Mouse (Mus musculus) hindbrain, embryonic 15.5 days (tissue): Measurements from ENCODE around the gene Rps8. TPM values are rescaled to one million over a fixed set of nuclear protein-coding genes. Genes with fewer than 3 reads are reported as not detected.
"Not testable (repeated sequence)": the region's sequence is repeated elsewhere in the genome, so short reads cannot be mapped to it uniquely, and the experiment has no call there.

ENCODE experiments used
- ATAC-seq: fragments of 200-750 bp; cut with Nextera tagmentation; 2 replicates; pipeline ENCODE4 v1.8.0; 2017; ENCODE audit warnings: low read depth, moderate number of reproducible peaks, moderate TSS enrichment; ENCODE audit not compliant: low FRiP score
- H3K27ac ChIP-seq: fragments of 300-500 bp; sonication (generic); replicated peaks from 2 replicates; pipeline ENCODE4 v1.5.1; 2015; ENCODE audit warnings: mild to moderate bottlenecking, inconsistent platforms
- H3K27me3 ChIP-seq: fragments of 300-500 bp; sonication (generic); 2 replicates; pipeline ENCODE4 v1.6.1; 2015; ENCODE audit warnings: control low read depth, inconsistent platforms
- H3K36me3 ChIP-seq: fragments of 300-500 bp; sonication (generic); 2 replicates; pipeline ENCODE4 v1.6.1; 2015; ENCODE audit warnings: control low read depth, inconsistent platforms
- H3K4me1 ChIP-seq: fragments of 300-500 bp; sonication (generic); replicated peaks from 2 replicates; pipeline ENCODE4 v1.6.1; 2015; ENCODE audit warnings: control low read depth, inconsistent platforms
- H3K4me2 ChIP-seq: fragments of 300-500 bp; sonication (generic); 2 replicates; pipeline ENCODE4 v1.6.1; 2015; ENCODE audit warnings: moderate library complexity, mild to moderate bottlenecking, inconsistent platforms
- H3K4me3 ChIP-seq: fragments of 300-500 bp; sonication (generic); 2 replicates; pipeline ENCODE4 v1.5.1; 2015; ENCODE audit warnings: mild to moderate bottlenecking, inconsistent platforms
- H3K9ac ChIP-seq: fragments of 300-500 bp; sonication (generic); 2 replicates; pipeline ENCODE4 v1.6.1; 2015; ENCODE audit warnings: inconsistent platforms
- H3K9me3 ChIP-seq: fragments of 300-500 bp; sonication (generic); 2 replicates; pipeline ENCODE4 v1.6.1; 2016; ENCODE audit warnings: control low read depth, inconsistent platforms
- WGBS: fragments of 180-500 bp; shearing (Covaris S2); methylation state at CpG from one replicate; pipeline ENCODE4 v1.1.7; 2015; 5-methylcytosine and 5-hydroxymethylcytosine counted together
- polyA plus RNA-seq: library from polyadenylated mRNA; unstranded; fragments of >200 nt; fragmentation: Nextera tagmentation; extraction: Ambion mirVana; gene quantifications from 2 replicates; pipeline ENCODE4 v1.2.1, GENCODE M21; 2015

Gene Rps8
- polyA plus RNA-seq: 468 and 502 TPM in 2 replicates

GRCm38 (mm10) chr4:117155792-117156355 is at the start of gene Rps8:
Gene Rps8, minus strand, starts transcription at chr4:117156243.
- peak within 1 kb of the TSS; percentile 91 for H3K27ac ChIP-seq
- ATAC-seq: peak; percentile 95
- H3K9me3 ChIP-seq: no peaks in the 10 kb centered on the region
- H3K4me3 ChIP-seq: peak within 1 kb of the TSS; percentile 72
- H3K9ac ChIP-seq: peak within 1 kb of the TSS; percentile 84
- H3K27me3 ChIP-seq: no peaks in the 10 kb centered on the region
- under 1% methylated on average over 52 of the region's 52 CpGs for WGBS
- peaks cover 25% of the 10 kb centered on the region for H3K4me1 ChIP-seq
- H3K36me3 ChIP-seq: peaks cover 33% of the 10 kb centered on the region
- peak within 1 kb of the TSS; percentile 90 for H3K4me2 ChIP-seq

GRCm38 (mm10) chr4:117202992-117203354 is 46.9 kb upstream of the Rps8 start:
- H3K4me2 ChIP-seq: peak overlapping the region; percentile 59; the same call in 1 of the 2 replicates
- ATAC-seq: no peak

GRCm38 (mm10) chr4:117202046-117202991 is 46.3 kb upstream of the Rps8 start:
- Histone ChIP-seq H3K27me3 (no peaks in the 10 kb centered on the region), H3K27ac (peak overlapping the region; percentile 53), H3K4me1 (peaks cover 6% of the 10 kb centered on the region), H3K4me2 (peak overlapping the region; percentile 59), H3K4me3 (peak overlapping the region; percentile 31), H3K9me3 (no peaks in the 10 kb centered on the region), H3K36me3 (no peaks in the 10 kb centered on the region), H3K9ac (peak overlapping the region; percentile 38)
- WGBS: 2% methylated on average over 25 of the region's 25 CpGs
- peak; percentile 65 for ATAC-seq

More at GRCm38 (mm10) chr4:117202992-117203354, 46.9 kb upstream of the Rps8 start:
- no peaks in the 10 kb centered on the region for H3K9me3 ChIP-seq
- peaks cover 6% of the 10 kb centered on the region for H3K4me1 ChIP-seq
- 72% methylated on average over 4 of the region's 4 CpGs for WGBS
- H3K4me3 ChIP-seq: no peak overlapping the region
- no peak overlapping the region for H3K27ac ChIP-seq
- no peaks in the 10 kb centered on the region for H3K27me3 ChIP-seq
- H3K9ac ChIP-seq: no peak overlapping the region
- no peaks in the 10 kb centered on the region for H3K36me3 ChIP-seq

- ATAC-seq: no peak
- Histone ChIP-seq H3K4me1 (0 out of 2 replicates have a peak, but pooled peaks cover 3% of the 10 kb centered on the region), H3K27me3 (no peaks in the 10 kb centered on the region), H3K27ac (no peak overlapping the region), H3K36me3 (no peaks in the 10 kb centered on the region), H3K4me2 (no peak overlapping the region), H3K4me3 (no peak overlapping the region), H3K9ac (no peak overlapping the region), H3K9me3 (no peaks in the 10 kb centered on the region)
- WGBS: 96% methylated on average over 14 of the region's 14 CpGs
Measured at GRCm38 (mm10) chr4:117191804-117192203, 35.8 kb upstream of the Rps8 start.

GRCm38 (mm10) chr4:117190660-117191059 is 34.6 kb upstream of the Rps8 start:
- H3K4me3 ChIP-seq: no peak overlapping the region
- 0 out of 2 replicates have a peak, but pooled peaks cover 3% of the 10 kb centered on the region for H3K4me1 ChIP-seq
- WGBS: 75% methylated on average over 7 of the region's 7 CpGs
- no peak overlapping the region for H3K4me2 ChIP-seq
- no peak overlapping the region for H3K9ac ChIP-seq
- ATAC-seq: no peak
- H3K9me3 ChIP-seq: no peaks in the 10 kb centered on the region
- no peaks in the 10 kb centered on the region for H3K27me3 ChIP-seq
- H3K36me3 ChIP-seq: no peaks in the 10 kb centered on the region
- H3K27ac ChIP-seq: no peak overlapping the region

- 1% methylated on average over 9 of the region's 9 CpGs for WGBS
- Histone ChIP-seq H3K9ac (peak overlapping the region; percentile 61), H3K4me2 (peak overlapping the region; percentile 58), H3K27me3 (no peaks in the 10 kb centered on the region), H3K4me3 (peak overlapping the region; percentile 31), H3K9me3 (no peaks in the 10 kb centered on the region), H3K4me1 (0 out of 2 replicates have a peak, but pooled peaks cover 3% of the 10 kb centered on the region), H3K36me3 (no peaks in the 10 kb centered on the region), H3K27ac (peak overlapping the region; percentile 84)
- ATAC-seq: peak; percentile 90
Measured at GRCm38 (mm10) chr4:117189856-117190543, 34.0 kb upstream of the Rps8 start.

GRCm38 (mm10) chr4:117189382-117189855 is 33.4 kb upstream of the Rps8 start:
- H3K9ac ChIP-seq: peak overlapping the region; percentile 61
- H3K4me3 ChIP-seq: peak overlapping the region; percentile 31
- ATAC-seq: peak; percentile 74; the same call in 1 of the 2 replicates
- H3K4me1 ChIP-seq: 0 out of 2 replicates have a peak, but pooled peaks cover 3% of the 10 kb centered on the region
- peak overlapping the region; percentile 58 for H3K4me2 ChIP-seq
- no peaks in the 10 kb centered on the region for H3K36me3 ChIP-seq
- under 1% methylated on average over 16 of the region's 16 CpGs for WGBS
- no peaks in the 10 kb centered on the region for H3K27me3 ChIP-seq
- H3K27ac ChIP-seq: peak overlapping the region; percentile 84
- no peaks in the 10 kb centered on the region for H3K9me3 ChIP-seq

- Histone ChIP-seq H3K9ac (no peak overlapping the region), H3K27me3 (no peaks in the 10 kb centered on the region), H3K4me2 (peak overlapping the region; percentile 58), H3K27ac (peak overlapping the region; percentile 84), H3K36me3 (no peaks in the 10 kb centered on the region), H3K9me3 (no peaks in the 10 kb centered on the region), H3K4me3 (peak overlapping the region; percentile 31), H3K4me1 (0 out of 2 replicates have a peak, but pooled peaks cover 3% of the 10 kb centered on the region)
- WGBS: 54% methylated on average over 3 of the region's 3 CpGs
- no peak for ATAC-seq
Measured at GRCm38 (mm10) chr4:117188969-117189368, 32.9 kb upstream of the Rps8 start.

- peak overlapping the region; percentile 57 for H3K4me3 ChIP-seq
- H3K9ac ChIP-seq: peak overlapping the region; percentile 55
- H3K27ac ChIP-seq: peak overlapping the region; percentile 83
- H3K27me3 ChIP-seq, H3K36me3 ChIP-seq, H3K9me3 ChIP-seq: not testable (repeated sequence)
- peak; percentile 71 for ATAC-seq
- H3K4me1 ChIP-seq: peaks cover 17% of the 10 kb centered on the region; the same call in 1 of the 2 replicates
- 11% methylated on average over 9 of the region's 9 CpGs for WGBS
- peak overlapping the region; percentile 93 for H3K4me2 ChIP-seq
Measured at GRCm38 (mm10) chr4:117182759-117183096, 26.7 kb upstream of the Rps8 start.

- peak within 1 kb of the TSS; percentile 57 for H3K4me3 ChIP-seq
- peak; percentile 97 for ATAC-seq
- H3K27me3 ChIP-seq: no peaks in the 10 kb centered on the region
- no peaks in the 10 kb centered on the region for H3K36me3 ChIP-seq
- H3K4me1 ChIP-seq: peaks cover 17% of the 10 kb centered on the region; the same call in 1 of the 2 replicates
- no peaks in the 10 kb centered on the region for H3K9me3 ChIP-seq
- peak within 1 kb of the TSS; percentile 83 for H3K27ac ChIP-seq
- H3K9ac ChIP-seq: peak within 1 kb of the TSS; percentile 55
- WGBS: 2% methylated on average over 42 of the region's 42 CpGs
- peak within 1 kb of the TSS; percentile 93 for H3K4me2 ChIP-seq
Measured at GRCm38 (mm10) chr4:117181863-117182758, 26.1 kb upstream of the Rps8 start, which contains the start of gene Kif2c. Gene Kif2c, minus strand, starts transcription at chr4:117182639.

- no peaks in the 10 kb centered on the region for H3K36me3 ChIP-seq
- H3K4me3 ChIP-seq: no peak overlapping the region
Measured at GRCm38 (mm10) chr4:117169936-117170335, 13.9 kb upstream of the Rps8 start.

More at GRCm38 (mm10) chr4:117169936-117170335, 13.9 kb upstream of the Rps8 start:
- Histone ChIP-seq H3K27me3 (no peaks in the 10 kb centered on the region), H3K9ac (no peak overlapping the region), H3K4me2 (no peak overlapping the region), H3K27ac (no peak overlapping the region), H3K4me1 (no peaks in the 10 kb centered on the region), H3K9me3 (no peaks in the 10 kb centered on the region)
- no peak for ATAC-seq
- WGBS: 97% methylated on average over 5 of the region's 5 CpGs
